In genomic region chr5:149983621-149984020, GRCm38 (mm10) we compare ENCODE assay signal across 10 mouse cellular contexts. TPM values are rescaled to one million over a fixed set of nuclear protein-coding genes. Genes with fewer than 3 reads are reported as not detected.
A peak's percentile ranks its signal among the peaks of the same experiment; 100 is the strongest.
DNase-seq lines count a peak whose midpoint lies in the region; ATAC-seq and TF ChIP-seq lines count a peak whose summit lies in the region.
"Had no signal": no experiment of that assay in that cellular context is flagged by ENCODE, and none has a peak within 500 bp of the region (broad histone marks: within the 10 kb centered on the region; RNA-seq: fewer than 3 reads in every experiment).

No protein-coding gene starts in this region.

- no peak overlapping the region for H3K4me3 ChIP-seq in left cerebral cortex, adult 2 months
- no peak overlapping the region for H3K4me3 ChIP-seq in heart, embryonic 10.5 days
- H3K4me3 ChIP-seq: heart, embryonic 13.5 days had no signal

- H3K27ac ChIP-seq in left cerebral cortex, adult 2 months, result no peak overlapping the region
- H3K27ac ChIP-seq in heart, embryonic 10.5 days, result no peak overlapping the region
- H3K27ac ChIP-seq: heart, embryonic 13.5 days had no signal

- DNase-seq in gastrocnemius, postnatal 14 days, result peak; percentile 7
- no peak for DNase-seq in gastrocnemius, postnatal 36 days
- no peak for DNase-seq in left cerebral cortex, adult 2 months (ENCODE audit: extremely low spot score in 1 of 2, low spot score in 2 of 2)
- DNase-seq in left cerebral cortex, postnatal 36 days (ENCODE audit: low spot score in 2 of 2), result no peak
- peak; percentile 54 for DNase-seq in adrenal gland, postnatal 10 days
- peak; percentile 51 for DNase-seq in heart, embryonic 10.5 days (ENCODE audit: low spot score)
- no peak for DNase-seq in spleen, adult 12 weeks (ENCODE audit: low spot score)

- intact Hi-C loops in gastrocnemius, postnatal 14 days (cut with DNase I; ENCODE audit: low total_unique reads), result no loop called here
- intact Hi-C loops in gastrocnemius, postnatal 36 days (cut with DNase I), result no loop called here
- intact Hi-C loops in left cerebral cortex, adult 2 months (cut with DNase I), result loop anchor here (1.0 to 5.0 kb wide), 2 partner anchors 66 to 122 kb away; no protein-coding TSS in a partner anchor
- intact Hi-C loops in left cerebral cortex, postnatal 36 days (cut with DNase I), result no loop called here

- H3K4me1 ChIP-seq in heart, embryonic 10.5 days, result no peaks in the 10 kb centered on the region
- H3K4me1 ChIP-seq: heart, embryonic 13.5 days had no signal

- TF ChIP-seq CTCF in left cerebral cortex, adult 2 months (IDR thresholded peaks at IDR 0.05), result peak; percentile 56

- no peak for ATAC-seq in erythroid progenitor cell, adult 5-6 weeks (replicated peaks; ENCODE audit: low FRiP score, poor library complexity, severe bottlenecking)
- ATAC-seq: intestine, embryonic 16.5 days had no signal

- no peaks in the 10 kb centered on the region for H3K27me3 ChIP-seq in heart, embryonic 10.5 days (ENCODE audit: insufficient read depth, poor library complexity, severe bottlenecking)
- H3K27me3 ChIP-seq: heart, embryonic 13.5 days had no signal

- 75% methylated on average over 4 of the region's 4 CpGs for WGBS in heart, embryonic 10.5 days

- no peaks in the 10 kb centered on the region for H3K9me3 ChIP-seq in heart, embryonic 10.5 days
- H3K9me3 ChIP-seq: heart, embryonic 13.5 days had no signal

- H3K36me3 ChIP-seq in heart, embryonic 10.5 days, result no peaks in the 10 kb centered on the region
- H3K36me3 ChIP-seq: heart, embryonic 13.5 days had no signal

RNA-seq across cellular contexts. Expression of gene Rxfp2, which starts 34.9 kb away (rescaled TPM):
- not detected for total RNA-seq in gastrocnemius, postnatal 14 days (2021)
- total RNA-seq in gastrocnemius, postnatal 36 days (2021), result not detected
- total RNA-seq in left cerebral cortex, adult 2 months (2021), result 1 to 10 TPM in 1 of 2 experiments, under 1 TPM in 1; 0.87 to 1.6 TPM
- total RNA-seq in left cerebral cortex, postnatal 36 days (2021), result 1 to 10 TPM; 1.4 TPM
- not detected for total RNA-seq in adrenal gland, postnatal 10 days (2021)
- 0.36 and 0.59 TPM in 2 replicates for polyA plus RNA-seq in heart, embryonic 10.5 days (2016; fragmentation: Nextera tagmentation; extraction: Ambion mirVana)
- not detected in 2 replicates for total RNA-seq in erythroid progenitor cell, adult 5-6 weeks (2015; ENCODE audit: low replicate concordance)
- not detected in 2 replicates for total RNA-seq in erythroid progenitor cell, adult 5-6 weeks (2017; ENCODE audit: low replicate concordance)

Comparison
In these comparisons a context has a peak if more than half of its experiments do, and no peak if none do; other contexts are left out.
1. DNase-seq: peak in gastrocnemius, postnatal 14 days (single experiment), adrenal gland, postnatal 10 days (single experiment) and heart, embryonic 10.5 days (single experiment); none in gastrocnemius, postnatal 36 days (0 of 2), left cerebral cortex, adult 2 months (0 of 2), left cerebral cortex, postnatal 36 days (0 of 2) and spleen, adult 12 weeks (single experiment).